Mouse (Mus musculus) spleen, embryonic (tissue): ENCODE data around the gene 4931409K22Rik.
"Not testable (repeated sequence)": the region's sequence is repeated elsewhere in the genome, so short reads cannot be mapped to it uniquely, and the experiment has no call there.

Source experiments
- CTCF ChIA-PET: fragments of 350-600 bp; sonication (Branson Sonifier 250); formaldehyde crosslinking; loops from one replicate; lab custom pipeline; 2022; lab: Charles Lee

4931409K22Rik gene

DNA sequence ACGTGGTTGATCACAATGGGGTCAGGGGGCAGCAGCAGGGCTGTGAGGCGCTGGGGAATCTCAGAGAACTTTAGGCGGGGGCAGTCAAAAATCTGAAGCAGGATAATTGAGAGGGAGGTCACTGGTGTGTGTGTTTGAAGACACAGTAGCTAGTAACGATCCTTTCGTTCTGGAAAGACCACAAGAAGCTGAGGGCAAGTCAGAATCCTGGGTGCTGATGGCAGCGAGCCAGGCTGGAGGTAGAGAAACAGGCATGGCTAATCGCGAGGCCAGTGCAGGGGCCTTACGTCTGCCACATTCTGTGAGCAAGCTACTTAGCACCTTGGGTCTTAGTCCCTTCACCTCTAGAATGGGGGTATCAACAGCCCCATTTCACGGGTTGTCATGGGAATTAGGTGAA is 37.3 kb upstream of the 4931409K22Rik start:
- CTCF ChIA-PET = interaction anchor here (0.6 kb wide), 1 partner anchor 528 kb away, joined by 3 read pairs; no protein-coding TSS in a partner anchor

DNA sequence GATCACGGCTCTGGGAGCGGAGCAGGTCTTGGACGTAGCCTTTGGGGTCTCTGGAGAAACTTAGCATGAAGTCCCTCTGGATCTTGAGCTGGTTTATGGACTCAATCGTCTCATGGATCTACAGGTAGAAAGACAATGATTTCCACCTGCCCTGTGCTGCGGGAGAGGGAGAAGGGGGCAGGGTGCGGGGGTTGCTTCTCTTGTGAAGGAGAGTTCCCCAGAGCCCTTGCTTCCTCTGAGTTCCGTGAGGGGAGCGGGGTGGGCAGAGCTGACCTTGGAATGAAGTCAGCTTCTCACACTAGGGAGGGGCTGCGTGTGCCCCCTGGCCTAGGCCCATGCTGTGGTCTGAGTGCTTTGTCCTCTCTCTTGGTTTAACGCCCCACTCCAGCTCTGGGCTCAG is 36.6 kb upstream of the 4931409K22Rik start:
- CTCF ChIA-PET = interaction anchor here (0.6 kb wide), 1 partner anchor 528 kb away, joined by 3 read pairs; no protein-coding TSS in a partner anchor

GRCm38 (mm10) chr5:24592471-24593160 is 36.0 kb upstream of the 4931409K22Rik start:
- CTCF ChIA-PET = no interaction called here

GRCm38 (mm10) chr5:24591796-24592470 is 35.3 kb upstream of the 4931409K22Rik start:
- CTCF ChIA-PET = no interaction called here

GRCm38 (mm10) chr5:24591268-24591721 is 34.7 kb upstream of the 4931409K22Rik start:
- CTCF ChIA-PET = no interaction called here

GRCm38 (mm10) chr5:24589511-24590500 is 33.2 kb upstream of the 4931409K22Rik start:
- CTCF ChIA-PET = interaction anchor here (0.6 kb wide), 1 partner anchor 61 kb away, joined by 10 read pairs; no protein-coding TSS in a partner anchor

- CTCF ChIA-PET = interaction anchor here (0.6 to 2.2 kb wide), 3 partner anchors 10 to 102 kb away, joined by 3 to 9 read pairs (median 3); no protein-coding TSS in a partner anchor
Observed at GRCm38 (mm10) chr5:24587200-24587577, 30.6 kb upstream of the 4931409K22Rik start.

- CTCF ChIA-PET = interaction anchor here (0.6 to 2.2 kb wide), 3 partner anchors 10 to 102 kb away, joined by 3 to 9 read pairs (median 3); no protein-coding TSS in a partner anchor
Observed at GRCm38 (mm10) chr5:24586547-24587199, 30.1 kb upstream of the 4931409K22Rik start, which contains the start of gene Chpf2. Gene Chpf2, plus strand, starts transcription at chr5:24586741.

GRCm38 (mm10) chr5:24586106-24586505 is 29.5 kb upstream of the 4931409K22Rik start:
- CTCF ChIA-PET = interaction anchor here (2.2 kb wide), 1 partner anchor 11 kb away, joined by 9 read pairs; no protein-coding TSS in a partner anchor

DNA sequence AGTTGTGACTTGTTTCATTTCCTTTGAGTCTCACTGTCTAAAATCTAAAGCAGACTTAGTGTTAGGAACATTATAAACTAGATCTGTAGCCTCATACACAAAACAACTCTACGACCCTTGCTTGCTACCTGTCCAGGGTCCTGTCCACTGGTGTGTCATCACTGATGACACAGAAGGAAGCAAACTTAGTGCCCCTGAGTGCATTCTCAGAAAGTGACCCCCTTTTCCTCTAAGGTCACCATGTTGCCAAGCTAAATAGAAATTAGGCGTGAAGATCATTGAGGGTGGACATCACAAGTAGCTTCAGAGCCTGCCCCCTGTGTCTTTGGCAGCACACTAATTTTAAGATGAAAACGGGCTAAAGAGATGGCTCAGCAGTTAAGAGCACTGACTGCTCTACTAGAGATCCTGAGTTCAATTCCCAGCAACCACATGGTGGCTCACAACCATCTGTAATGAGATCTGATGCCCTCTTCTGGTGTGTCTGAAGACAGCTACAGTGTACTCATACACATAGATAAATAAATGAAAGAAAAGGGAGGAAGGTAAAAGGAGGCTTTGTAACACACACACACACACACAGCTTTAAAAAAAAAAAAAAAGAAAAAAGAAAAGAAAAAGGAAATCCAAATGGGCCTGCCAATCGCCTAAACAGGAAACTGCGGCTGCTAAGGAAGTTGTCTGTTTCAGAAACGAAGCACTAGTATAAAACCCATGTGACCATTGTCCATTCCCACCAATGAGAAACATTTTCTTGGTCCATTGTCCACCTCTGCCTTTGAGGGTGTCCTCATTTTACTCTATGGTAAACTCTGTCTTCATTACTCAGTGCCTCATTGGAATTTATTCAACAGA is 21.7 kb upstream of the 4931409K22Rik start:
- CTCF ChIA-PET = no interaction called here

DNA sequence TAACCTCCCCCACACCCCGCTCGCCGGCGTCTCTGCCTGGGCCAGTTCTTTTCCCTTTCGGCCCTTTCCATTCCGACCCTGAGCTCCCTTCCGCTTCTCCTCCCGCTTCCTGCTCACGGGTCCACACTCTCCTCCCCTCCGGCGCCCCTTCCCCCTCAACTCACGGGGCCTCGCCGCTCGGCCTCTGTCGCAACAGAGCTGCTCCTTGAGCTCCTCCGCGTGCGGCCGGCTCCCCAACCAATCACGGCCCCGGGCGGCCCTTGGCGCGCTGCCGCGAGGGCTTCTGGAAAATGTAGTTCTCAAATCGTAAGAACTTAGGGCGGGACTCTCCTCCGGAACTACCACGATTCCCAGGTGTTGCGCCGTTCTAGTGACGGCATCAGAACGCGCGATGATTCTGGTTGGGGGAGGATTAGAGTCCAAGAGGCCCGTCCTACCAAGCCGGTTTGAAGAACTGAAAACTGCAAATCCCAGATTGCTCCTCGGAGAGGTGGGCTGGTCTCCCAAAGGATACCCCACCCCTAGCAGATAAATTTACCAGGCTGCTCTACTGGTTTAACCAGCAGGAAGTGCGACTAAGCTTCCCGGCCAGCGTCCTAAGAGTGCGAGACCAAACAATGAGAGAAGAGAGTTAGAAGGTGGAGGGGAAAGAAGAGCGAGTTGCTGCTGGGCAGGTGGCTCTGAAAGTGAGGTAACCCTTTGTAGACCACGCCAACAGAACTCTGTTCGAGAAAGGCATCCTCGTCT is 20.7 kb upstream of the 4931409K22Rik start, which contains the start of gene Abcf2:
Gene Abcf2, minus strand, starts transcription at position 285 of the 747 bp plus-strand sequence.
- CTCF ChIA-PET = no interaction called here

DNA sequence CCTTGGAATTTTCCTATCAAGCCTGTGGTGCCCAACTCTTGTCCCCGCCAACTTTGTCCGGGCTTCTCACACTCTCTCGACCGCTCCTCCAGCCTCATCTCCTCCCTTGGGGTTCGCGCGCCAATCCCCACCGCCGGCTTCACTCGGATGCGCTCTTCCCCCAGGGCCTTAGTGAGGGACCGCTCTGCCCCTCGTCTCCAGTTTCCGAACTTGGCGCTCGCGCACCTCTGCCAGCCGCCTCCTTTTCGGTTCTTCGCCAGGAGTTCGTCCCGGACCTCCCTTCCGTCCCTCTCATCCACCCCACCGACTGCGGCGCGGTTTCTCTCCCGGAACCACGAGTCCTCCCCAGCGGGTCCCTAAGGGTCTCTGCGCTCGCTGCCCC is 20.2 kb upstream of the 4931409K22Rik start:
- CTCF ChIA-PET = no interaction called here

DNA sequence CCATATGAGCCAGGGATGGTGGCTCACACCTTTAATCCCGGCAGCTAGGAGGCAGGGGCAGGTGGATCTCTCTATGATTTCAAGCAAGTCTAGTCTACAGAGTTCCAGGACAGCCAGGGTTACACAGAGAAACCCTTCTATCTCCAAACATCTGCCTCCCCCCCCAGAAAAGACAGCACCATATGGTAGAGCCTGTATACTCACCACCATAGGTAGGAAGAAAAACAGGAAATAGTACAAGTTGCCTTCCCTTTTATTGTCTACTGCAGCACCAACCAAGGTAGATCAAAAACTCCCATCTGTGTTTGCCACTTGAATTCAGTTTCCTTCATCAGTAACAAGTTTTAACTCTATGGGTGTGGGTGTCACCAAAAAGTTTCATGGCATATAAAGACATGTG is 19.3 kb upstream of the 4931409K22Rik start:
- CTCF ChIA-PET = no interaction called here

DNA sequence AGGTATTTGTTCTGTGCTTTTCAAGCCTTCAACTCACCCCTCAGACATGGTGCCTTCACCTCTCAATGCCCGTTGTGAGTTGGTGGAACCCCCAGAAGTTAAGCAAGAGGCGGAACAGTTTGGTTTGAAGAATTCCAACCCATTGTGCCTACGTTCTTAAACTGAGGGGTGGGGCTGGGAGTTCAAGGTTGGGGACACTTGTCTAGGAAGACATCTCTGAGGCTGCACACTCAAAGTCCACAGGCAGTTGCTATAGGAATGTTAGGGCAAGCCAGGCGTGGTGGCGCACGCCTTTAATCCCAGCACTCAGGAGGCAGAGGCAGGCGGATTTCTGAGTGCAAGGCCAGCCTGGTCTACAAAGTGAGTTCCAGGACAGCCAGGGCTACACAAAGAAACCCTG is 1.3 kb downstream of the 4931409K22Rik start:
- CTCF ChIA-PET = not testable (repeated sequence)

DNA sequence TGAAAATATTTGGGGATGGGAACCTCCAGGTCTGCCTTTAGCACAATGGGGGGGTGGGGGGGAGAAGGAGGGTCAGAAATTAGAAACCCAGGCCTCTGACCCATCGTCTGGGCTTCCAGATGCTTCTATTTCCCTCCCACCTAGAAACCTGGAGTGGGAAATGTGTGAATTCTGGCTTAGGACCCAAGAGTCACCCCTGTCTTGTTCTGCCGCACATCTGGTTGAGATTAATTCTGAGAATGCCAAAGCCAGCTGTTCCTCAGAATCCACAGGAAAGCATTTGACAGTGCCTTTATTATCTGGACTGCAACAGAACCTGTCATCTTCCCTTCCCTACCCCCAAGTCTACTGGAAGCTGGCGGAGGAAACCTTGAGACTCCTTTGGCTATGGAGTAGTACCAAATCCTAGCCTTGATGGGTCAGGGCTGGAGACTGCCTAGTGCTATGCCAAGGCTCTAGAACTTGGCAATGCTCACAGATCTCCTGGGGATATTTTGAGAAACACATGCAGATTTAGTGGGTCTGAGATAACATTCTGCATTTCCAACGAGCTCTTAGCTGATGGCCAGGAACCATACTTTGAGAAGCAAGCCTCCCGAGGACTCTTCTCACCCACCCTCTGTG is 2.9 kb downstream of the 4931409K22Rik start:
- CTCF ChIA-PET = no interaction called here

GRCm38 (mm10) chr5:24551317-24551688 is 5.3 kb downstream of the 4931409K22Rik start:
- CTCF ChIA-PET = no interaction called here

- CTCF ChIA-PET = no interaction called here
Observed at GRCm38 (mm10) chr5:24550598-24551316, 5.9 kb downstream of the 4931409K22Rik start.

GRCm38 (mm10) chr5:24542643-24543042 is 14.0 kb downstream of the 4931409K22Rik start:
- CTCF ChIA-PET = no interaction called here
